Mouse (Mus musculus) erythroblast, embryonic 14.5 days (primary cell): Measurements from ENCODE around the gene Itpk1.

Source experiments
- GATA1 ChIP-seq: IDR thresholded peaks from 2 replicates; pipeline ENCODE4 v1.6.1; 2012; ENCODE audit warnings: low read length, inconsistent platforms, mixed read lengths
- TAL1 ChIP-seq: IDR thresholded peaks from 3 replicates; pipeline ENCODE4 v1.6.1; 2012; ENCODE audit warnings: low read length, inconsistent platforms, mixed read lengths

GRCm38 (mm10) chr12:102628221-102628620 lies 76.5 kb downstream of the Itpk1 start:
- TF ChIP-seq GATA1 (no peak), TAL1 (no peak)
